Mouse (Mus musculus): ENCODE data around the gene Tnnc1.

GRCm38 (mm10) chr14:31179677-31180365 lies 28.3 kb upstream of the Tnnc1 start:
- TF ChIP-seq GATA1 (IDR thresholded peaks at IDR 0.05; ENCODE audit: low read length), result no peak
- TF ChIP-seq TAL1 (IDR thresholded peaks at IDR 0.05; ENCODE audit: low read length), result no peak
